Mouse (Mus musculus) erythroblast, embryonic 14.5 days (primary cell): ENCODE data around the gene Gltpd2. TPM values are rescaled to one million over a fixed set of nuclear protein-coding genes. Genes with fewer than 3 reads are reported as not detected.
"Not testable (repeated sequence)": the region's sequence is repeated elsewhere in the genome, so short reads cannot be mapped to it uniquely, and the experiment has no call there.

Source experiments
- H3K27me3 ChIP-seq: 2 replicates; pipeline ENCODE4 v1.6.1; 2012; ENCODE audit warnings: inconsistent platforms; ENCODE audit not compliant: control insufficient read depth
- H3K36me3 ChIP-seq: 2 replicates; pipeline ENCODE4 v1.6.1; 2012; ENCODE audit warnings: mild to moderate bottlenecking, inconsistent platforms; ENCODE audit not compliant: control insufficient read depth
- H3K4me1 ChIP-seq: 2 replicates; pipeline ENCODE4 v1.6.1; 2012; ENCODE audit warnings: inconsistent platforms; ENCODE audit not compliant: control insufficient read depth
- H3K4me3 ChIP-seq: replicated peaks from 2 replicates; pipeline ENCODE3; 2012; ENCODE audit warnings: moderate library complexity, mild to moderate bottlenecking, inconsistent platforms
- H3K9me3 ChIP-seq: 2 replicates; pipeline ENCODE4 v1.6.1; 2012; ENCODE audit warnings: low read length, inconsistent platforms, mixed read lengths; ENCODE audit not compliant: control insufficient read depth
- GATA1 ChIP-seq: IDR thresholded peaks from 2 replicates; pipeline ENCODE4 v1.6.1; 2012; ENCODE audit warnings: low read length, inconsistent platforms, mixed read lengths
- TAL1 ChIP-seq: IDR thresholded peaks from 3 replicates; pipeline ENCODE4 v1.6.1; 2012; ENCODE audit warnings: low read length, inconsistent platforms, mixed read lengths
- polyA plus RNA-seq: library from polyadenylated mRNA; stranded (reverse); fragments of >175 nt; gene quantifications from 2 replicates; pipeline ENCODE4 v1.2.3, GENCODE M21; 2012

Gene Gltpd2
- polyA plus RNA-seq, 1 experiment: not detected

DNA sequence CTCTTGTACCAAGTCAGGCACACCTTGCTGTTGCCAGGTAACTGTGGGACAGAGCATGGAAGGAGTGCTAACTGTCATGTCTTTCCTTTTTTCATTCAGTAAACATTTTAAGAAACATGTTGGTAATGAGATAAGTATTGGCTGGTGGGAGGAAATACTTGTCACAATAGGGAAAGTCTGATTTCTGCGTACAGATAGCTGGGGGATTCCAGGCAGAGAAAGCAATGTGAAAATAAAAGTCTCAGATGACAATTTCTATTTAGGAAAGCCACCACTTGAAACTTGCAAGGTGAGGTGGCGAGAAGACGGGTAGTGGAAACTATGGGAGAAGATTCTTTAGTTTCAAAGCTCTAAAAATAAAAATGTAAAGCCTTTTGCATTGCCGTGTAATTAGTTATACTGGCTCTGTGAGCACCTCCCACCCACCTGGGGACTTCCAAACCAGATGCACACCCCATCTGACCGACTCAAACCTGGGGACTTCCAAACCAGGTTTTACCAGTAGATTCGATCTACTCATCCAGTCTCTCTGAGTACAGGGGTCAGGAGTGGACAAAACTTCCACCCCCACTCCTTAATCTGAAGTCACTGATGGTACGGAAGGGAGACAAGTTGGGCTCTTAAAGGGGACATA, 6.2 kb upstream of the Gltpd2 start:
- Histone ChIP-seq H3K4me1 (peaks cover 5% of the 10 kb centered on the region), H3K27me3 (peaks cover 24% of the 10 kb centered on the region), H3K4me3 (no peak overlapping the region), H3K36me3 (no peaks in the 10 kb centered on the region), H3K9me3 (no peaks in the 10 kb centered on the region)
- TF ChIP-seq TAL1 (no peak), GATA1 (no peak)

DNA sequence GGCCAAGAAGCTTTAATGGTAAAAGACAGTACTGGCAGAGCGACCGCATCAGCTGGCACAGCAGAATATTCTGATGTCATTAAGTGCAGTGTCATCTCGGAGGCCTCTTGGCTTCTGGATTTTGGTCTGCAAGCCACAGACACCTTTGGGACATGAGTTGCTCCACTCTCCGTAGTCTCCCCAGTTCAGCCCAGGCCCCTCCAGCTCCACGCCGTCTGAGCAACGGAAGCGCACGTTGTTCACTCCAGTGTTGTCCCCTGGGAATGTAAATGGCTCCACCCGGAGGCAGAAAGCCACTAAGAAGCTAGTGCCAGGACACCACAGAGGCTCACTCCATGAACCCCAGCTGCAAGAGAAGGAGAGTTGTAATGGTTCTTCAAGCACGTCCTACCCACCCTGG, 5.5 kb upstream of the Gltpd2 start:
- peaks cover 24% of the 10 kb centered on the region for H3K27me3 ChIP-seq
- no peaks in the 10 kb centered on the region for H3K9me3 ChIP-seq
- no peak overlapping the region for H3K4me3 ChIP-seq
- H3K36me3 ChIP-seq: no peaks in the 10 kb centered on the region
- H3K4me1 ChIP-seq: peaks cover 12% of the 10 kb centered on the region
- TF ChIP-seq GATA1 (no peak), TAL1 (no peak)

DNA sequence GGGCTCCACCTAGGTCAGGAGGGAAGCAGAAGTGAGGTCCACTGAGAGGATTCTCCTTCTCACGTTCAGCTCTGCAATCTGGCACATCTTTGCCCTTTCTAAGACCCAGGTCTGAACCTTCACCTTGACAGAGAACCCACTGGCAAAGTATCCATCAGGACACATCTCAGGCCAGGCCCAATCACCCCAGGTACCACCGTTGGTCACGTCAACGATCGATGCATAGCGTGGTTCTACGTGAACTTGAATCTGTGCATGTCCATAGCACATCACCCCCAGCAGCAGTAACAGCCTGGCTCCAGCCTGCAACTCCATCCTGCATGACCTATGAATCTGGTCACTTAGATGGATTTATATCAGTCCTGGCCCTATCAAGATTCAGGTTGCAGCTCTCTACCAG, 4.7 kb upstream of the Gltpd2 start, which contains the start of gene Vmo1:
Gene Vmo1 (minus strand): TSS at position 329 of the 400 bp plus-strand sequence.
- Histone ChIP-seq H3K4me3 (no peak within 1 kb of the TSS), H3K4me1 (peaks cover 19% of the 10 kb centered on the region), H3K9me3 (no peaks in the 10 kb centered on the region), H3K36me3 (no peaks in the 10 kb centered on the region), H3K27me3 (peaks cover 19% of the 10 kb centered on the region)
- no peak for TF ChIP-seq GATA1
- TF ChIP-seq TAL1: no peak

DNA sequence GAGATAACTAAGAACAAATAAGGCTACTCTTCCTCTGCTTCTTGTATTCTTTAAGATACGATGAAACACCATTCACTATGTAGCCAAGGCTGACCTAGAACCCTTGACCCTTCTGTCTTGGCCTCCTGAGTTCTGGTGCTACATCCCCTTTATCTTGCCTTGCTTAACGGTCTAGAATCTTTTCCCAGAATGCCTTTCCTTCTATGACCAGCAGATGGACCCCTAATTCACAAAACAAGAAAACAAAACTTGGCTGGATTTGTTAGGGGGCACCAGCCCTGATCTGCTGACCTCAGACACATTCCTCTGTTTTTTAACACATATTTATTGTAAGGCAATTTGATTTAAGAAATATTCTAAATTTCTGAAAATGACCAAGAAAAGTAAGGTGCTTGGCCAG, 2.6 kb upstream of the Gltpd2 start:
- peaks cover 18% of the 10 kb centered on the region for H3K27me3 ChIP-seq
- H3K9me3 ChIP-seq: no peaks in the 10 kb centered on the region
- peaks cover 35% of the 10 kb centered on the region for H3K4me1 ChIP-seq
- no peak for TF ChIP-seq TAL1
- no peak for TF ChIP-seq GATA1
- H3K36me3 ChIP-seq: no peaks in the 10 kb centered on the region
- no peak overlapping the region for H3K4me3 ChIP-seq

DNA sequence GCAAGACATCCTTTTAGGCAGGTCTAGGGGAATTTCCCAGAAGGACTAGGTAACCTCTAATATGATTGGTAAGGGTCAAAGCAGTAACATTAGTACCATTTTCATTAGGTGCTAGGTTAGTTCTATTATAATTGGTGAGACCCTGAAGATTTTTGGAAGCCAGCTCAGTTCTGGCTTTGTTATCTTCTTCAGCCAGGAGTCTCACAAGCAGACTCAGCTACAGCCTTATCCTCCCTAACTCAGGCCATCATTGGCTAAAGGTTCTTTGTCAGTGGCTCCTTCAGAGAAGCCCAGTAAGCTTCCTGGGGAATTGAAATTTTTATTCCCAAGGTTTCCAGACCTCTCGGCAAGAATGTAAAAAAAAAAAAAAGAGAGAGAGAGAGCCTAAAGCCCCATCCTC, 560 bp upstream of the Gltpd2 start:
- Histone ChIP-seq H3K27me3 (peaks cover 20% of the 10 kb centered on the region), H3K4me1 (peaks cover 35% of the 10 kb centered on the region), H3K36me3 (no peaks in the 10 kb centered on the region), H3K9me3 (no peaks in the 10 kb centered on the region), H3K4me3 (no peak overlapping the region)
- TF ChIP-seq TAL1: no peak

DNA sequence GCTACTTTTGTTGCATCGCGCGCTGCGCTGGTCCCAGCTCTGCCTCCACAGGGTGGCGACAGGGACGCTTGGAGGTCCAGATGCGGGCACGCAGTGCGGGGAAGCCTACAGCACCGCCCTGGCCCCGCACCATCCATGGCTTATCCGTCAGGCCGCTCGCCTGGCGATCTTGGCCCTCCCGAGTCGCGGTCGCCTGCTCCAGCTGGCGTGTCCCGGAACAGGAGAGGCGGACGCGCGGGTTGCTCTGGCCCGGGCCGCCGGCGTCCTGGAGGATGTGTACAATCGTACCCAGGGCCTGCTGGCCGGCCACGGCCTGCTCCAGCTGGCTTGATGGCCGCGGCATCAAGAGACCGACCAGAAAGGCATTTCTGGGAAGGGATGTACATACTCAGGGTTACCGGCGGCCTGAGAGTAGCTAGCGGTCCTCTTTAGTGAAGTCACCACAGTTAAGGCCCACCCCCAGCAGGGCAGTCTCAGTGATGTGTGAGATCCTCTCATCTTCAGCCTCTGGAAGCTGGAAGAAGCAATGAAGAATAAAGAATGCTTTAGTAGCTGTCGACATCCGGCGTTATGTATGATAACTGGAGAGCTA, 1.3 kb downstream of the Gltpd2 start:
- Histone ChIP-seq H3K4me1 (peaks cover 39% of the 10 kb centered on the region), H3K9me3 (no peaks in the 10 kb centered on the region), H3K27me3 (peaks cover 18% of the 10 kb centered on the region), H3K36me3 (no peaks in the 10 kb centered on the region), H3K4me3 (peak overlapping the region; percentile 43)
- TF ChIP-seq TAL1: no peak
- TF ChIP-seq GATA1: no peak

DNA sequence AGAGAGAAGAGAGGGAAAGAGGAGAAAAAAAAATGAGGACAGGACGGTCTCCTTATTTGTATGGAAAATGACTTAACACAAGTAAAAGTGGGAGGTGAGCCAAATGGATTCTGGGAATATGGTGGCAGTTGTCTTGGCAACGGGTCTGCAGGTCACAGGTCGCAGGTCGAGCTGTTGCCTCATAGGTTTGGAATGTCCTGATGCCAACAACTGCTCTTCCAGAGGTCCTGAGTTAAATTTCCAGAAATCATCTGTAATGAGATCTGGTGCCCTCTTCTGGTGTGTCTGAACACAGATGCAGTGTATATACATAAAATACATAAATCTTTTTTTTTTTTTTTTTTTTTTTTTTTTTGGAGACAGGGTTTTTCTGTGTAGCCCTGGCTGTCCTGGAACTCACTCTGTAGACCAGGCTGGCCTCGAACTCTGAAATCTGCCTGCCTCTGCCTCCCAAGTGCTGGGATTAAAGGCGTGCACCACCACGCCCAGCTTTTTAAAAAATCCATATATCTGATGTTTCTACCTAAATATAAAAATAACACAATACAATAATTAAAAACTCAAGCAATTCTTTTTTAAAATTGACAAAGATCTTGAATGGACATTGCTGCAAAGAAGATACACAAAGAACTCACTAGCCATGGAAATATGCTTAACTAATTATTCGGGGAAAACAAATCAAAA, 4.5 kb downstream of the Gltpd2 start:
- H3K9me3 ChIP-seq, H3K4me3 ChIP-seq: not testable (repeated sequence)
- H3K27me3 ChIP-seq: peaks cover 18% of the 10 kb centered on the region
- peaks cover 45% of the 10 kb centered on the region for H3K4me1 ChIP-seq
- H3K36me3 ChIP-seq: peaks cover 26% of the 10 kb centered on the region

DNA sequence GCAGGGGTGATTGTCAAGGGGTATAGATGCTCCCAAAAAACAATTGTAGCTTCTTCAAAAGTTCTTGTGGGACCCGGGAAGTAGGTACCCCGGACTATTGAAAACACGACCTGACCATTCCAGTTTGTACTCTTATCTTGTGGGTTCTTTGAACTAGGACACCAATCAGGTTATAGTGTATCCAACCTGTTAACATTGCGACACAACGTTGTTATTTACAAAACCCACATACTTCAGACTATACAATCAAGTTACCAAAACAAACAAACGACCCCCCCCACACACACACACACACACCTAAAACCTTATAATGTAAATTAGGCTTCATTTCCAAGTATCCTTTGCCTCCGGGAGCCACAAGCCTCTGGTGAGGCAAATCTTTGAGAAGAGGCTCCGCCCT, 5.8 kb downstream of the Gltpd2 start:
- Histone ChIP-seq H3K4me1 (peaks cover 32% of the 10 kb centered on the region), H3K4me3 (peak overlapping the region; percentile 69), H3K36me3 (peaks cover 35% of the 10 kb centered on the region), H3K27me3 (peaks cover 13% of the 10 kb centered on the region), H3K9me3 (no peaks in the 10 kb centered on the region)
- TF ChIP-seq TAL1: no peak
- TF ChIP-seq GATA1: no peak

DNA sequence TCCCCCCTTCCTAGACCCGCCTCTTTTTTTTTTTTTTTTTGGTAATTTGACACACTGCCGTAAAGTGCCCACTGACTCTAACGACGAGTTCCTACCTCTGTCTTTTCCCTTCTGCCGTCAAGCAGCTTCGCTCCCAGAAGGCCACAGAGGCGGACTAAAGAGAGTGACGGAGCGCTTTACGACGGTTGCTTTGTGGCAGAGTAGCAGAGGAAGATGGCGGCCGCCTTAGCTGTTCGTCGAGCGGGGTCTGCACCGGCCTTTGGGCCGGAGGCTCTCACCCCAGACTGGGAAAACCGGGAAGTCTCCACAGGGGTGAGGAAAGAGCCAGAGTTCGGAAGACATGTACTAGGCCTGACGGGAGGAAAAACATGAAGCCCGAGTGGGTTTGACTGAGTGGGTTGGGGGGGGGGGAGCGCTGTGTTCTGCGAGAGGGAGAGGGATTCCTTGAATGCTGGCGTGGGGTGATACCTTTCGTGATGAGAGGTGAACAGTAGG, 6.2 kb downstream of the Gltpd2 start, which contains the start of gene Psmb6:
Gene Psmb6 (plus strand): TSS at position 184 of the 495 bp plus-strand sequence.
- Histone ChIP-seq H3K4me1 (peaks cover 27% of the 10 kb centered on the region), H3K4me3 (peak within 1 kb of the TSS; percentile 69), H3K9me3 (no peaks in the 10 kb centered on the region), H3K36me3 (peaks cover 35% of the 10 kb centered on the region), H3K27me3 (peaks cover 9% of the 10 kb centered on the region)
- TF ChIP-seq GATA1 (no peak), TAL1 (no peak)
